Mouse (Mus musculus) splenic B cell, adult 2 months (primary cell): ENCODE results near the gene Pgc.

Source experiments
- DNase-seq: peaks from one replicate; pipeline ENCODE4 v3.0.0-alpha.2; 2011; ENCODE audit warnings: low read depth, low spot score
- H3K27me3 ChIP-seq: 2 replicates; pipeline ENCODE4 v1.6.1; 2012; ENCODE audit warnings: mild to moderate bottlenecking, low read length, moderate library complexity, mixed read lengths; ENCODE audit not compliant: control insufficient read depth, poor library complexity, insufficient read depth, severe bottlenecking
- H3K36me3 ChIP-seq: 2 replicates; pipeline ENCODE4 v1.6.1; 2012; ENCODE audit warnings: mild to moderate bottlenecking, low read length, moderate library complexity, mixed read lengths; ENCODE audit not compliant: control insufficient read depth, poor library complexity, insufficient read depth, severe bottlenecking

The Pgc gene

DNA sequence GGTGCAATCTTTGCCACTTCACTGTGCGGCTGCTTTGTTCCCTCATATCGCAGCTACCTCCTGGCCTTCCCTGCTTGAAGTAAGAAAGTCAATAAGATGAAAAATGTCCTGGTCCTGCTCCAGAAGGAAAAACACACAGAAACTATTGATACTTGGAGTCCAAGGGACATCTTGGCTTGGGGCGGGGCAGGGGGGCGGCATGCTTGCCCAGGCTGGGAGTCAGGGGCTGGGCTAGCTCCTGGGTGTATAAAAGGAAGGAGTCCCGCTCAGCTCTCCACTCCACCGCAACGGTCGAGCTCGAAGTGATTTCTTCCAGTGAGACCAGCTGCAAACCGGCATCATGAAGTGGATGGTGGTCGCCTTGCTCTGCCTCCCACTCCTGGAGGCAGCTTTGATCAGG lies at the start of gene Pgc:
Pgc (plus strand) TSS at position 277 of the 400 bp plus-strand sequence.
- H3K27me3 ChIP-seq = no peaks in the 10 kb centered on the region
- no peak for DNase-seq

DNA sequence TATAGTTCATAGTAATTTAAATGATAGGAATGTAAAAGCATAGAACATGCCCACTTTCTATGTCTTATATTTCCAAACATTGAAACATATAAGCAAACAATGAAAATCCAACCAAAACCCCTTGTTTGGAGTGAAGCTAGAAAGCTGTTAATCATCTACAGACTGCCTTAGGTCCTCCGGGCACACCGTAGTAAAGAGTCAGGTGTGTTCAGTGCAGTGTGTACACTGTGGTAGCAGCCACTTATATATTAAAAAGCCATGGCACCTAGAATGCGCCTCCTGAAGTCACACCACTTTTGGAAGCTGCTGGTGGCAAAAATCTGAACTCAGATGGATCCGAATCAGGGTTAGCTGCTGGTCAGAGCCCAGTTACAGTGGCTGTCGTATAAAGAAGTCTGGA lies 48.4 kb upstream of the Pgc start:
- DNase-seq = no peak
- peaks cover 2% of the 10 kb centered on the region; the same call in 1 of the 2 replicates for H3K36me3 ChIP-seq
- no peaks in the 10 kb centered on the region for H3K27me3 ChIP-seq

More for the DNA sequence above, at the start of gene Pgc:
- no peaks in the 10 kb centered on the region for H3K36me3 ChIP-seq

DNA sequence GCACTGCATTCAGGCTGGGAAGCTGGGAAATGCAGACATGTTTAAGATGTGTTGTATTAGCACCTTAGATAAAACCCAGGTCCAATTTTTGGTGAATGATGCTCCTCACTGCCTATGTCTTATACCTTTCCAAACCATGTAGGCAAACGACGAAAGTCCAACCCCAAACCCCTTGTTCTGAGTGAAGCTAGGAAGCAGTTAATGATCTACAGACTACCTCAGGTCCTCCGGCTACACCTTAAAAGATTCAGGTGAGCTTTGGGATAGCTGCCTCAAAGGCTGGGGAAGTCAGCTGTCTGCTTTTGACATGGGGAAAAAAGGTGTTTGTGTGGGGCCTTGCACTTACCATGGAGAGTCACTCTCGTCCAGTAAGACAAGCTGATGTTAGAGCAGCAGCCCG lies 47.9 kb upstream of the Pgc start:
- DNase-seq = no peak
- H3K27me3 ChIP-seq = no peaks in the 10 kb centered on the region
- peaks cover 2% of the 10 kb centered on the region; the same call in 1 of the 2 replicates for H3K36me3 ChIP-seq

DNA sequence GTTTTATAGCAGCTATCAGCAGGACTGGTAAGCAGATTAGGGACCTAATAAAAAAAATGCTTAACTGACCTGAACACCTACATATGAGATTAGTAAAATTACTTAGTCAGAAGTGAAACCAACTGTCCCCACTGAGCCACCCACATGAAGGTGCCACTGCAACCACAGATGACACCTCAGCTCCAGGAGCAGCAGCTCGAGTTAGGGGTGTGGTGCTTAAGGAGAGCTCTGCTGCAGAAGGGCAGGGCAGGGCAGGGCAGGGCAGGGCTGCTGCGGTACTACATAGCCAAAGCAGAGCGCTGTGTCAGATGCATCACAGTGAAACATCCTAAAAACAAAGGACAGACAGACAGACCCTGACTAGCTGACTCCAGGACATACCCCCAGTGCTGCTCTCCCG lies 43.8 kb upstream of the Pgc start:
- Histone ChIP-seq H3K27me3 (no peaks in the 10 kb centered on the region), H3K36me3 (peaks cover 2% of the 10 kb centered on the region; the same call in 1 of the 2 replicates)
- no peak for DNase-seq

DNA sequence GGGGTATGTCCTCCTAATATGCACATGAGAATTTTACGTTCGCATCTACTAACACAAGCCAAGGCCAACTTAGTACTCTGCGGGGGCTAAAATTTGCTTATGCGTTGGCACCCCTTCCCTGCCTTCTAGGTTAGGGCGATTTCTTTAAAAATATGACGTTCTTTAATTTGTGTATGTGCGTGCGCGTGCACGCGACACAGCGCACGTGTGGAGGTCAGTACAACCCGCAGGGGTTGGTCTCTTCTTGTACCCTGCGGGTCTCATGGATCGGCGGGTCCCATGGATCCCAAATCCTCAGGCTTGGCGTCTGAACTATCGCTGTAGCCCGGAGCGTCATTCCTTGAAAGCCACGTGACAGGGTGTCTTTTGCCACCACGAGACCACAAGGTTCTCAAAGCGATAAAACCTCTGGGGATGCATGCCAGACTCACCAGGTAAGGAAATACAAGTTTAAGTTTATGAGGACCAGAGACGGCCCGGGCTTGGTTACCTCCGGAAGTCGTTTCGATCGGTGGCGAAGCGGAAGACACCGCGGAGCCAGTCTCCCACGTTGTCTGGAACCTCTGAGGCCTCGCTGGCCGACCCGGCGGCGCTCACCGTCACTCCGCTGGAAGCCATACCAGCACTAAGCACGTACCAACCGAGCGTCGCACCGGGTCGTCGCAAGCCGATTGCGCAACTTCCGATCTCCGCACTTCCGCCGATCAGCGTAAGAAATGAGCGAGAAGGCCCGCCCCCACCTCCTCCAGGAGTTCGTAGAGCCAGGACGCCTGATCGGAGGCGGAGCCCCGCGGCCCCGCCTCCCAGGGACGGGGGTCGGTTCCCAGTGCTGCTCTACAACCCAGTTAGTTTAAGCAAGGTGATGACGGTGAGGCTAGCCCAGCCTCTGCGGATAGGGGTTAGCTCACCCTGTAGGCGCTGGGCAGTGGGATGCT lies 39.0 kb upstream of the Pgc start:
- Histone ChIP-seq H3K27me3 (no peaks in the 10 kb centered on the region), H3K36me3 (no peaks in the 10 kb centered on the region)
- peak; percentile 96 for DNase-seq

DNA sequence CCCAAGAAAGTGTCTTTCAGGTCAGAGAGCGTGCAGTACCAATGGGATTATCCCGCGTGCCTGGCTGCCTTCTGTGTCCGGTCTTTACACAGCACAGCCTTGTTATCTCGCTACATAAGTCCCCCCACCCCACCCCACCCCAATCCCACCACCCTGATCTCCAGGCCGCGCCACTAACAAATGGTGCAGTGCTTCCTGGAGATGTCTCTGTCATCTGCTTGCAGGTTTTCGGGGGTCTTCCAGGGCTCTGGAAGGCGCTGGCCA lies 38.4 kb upstream of the Pgc start, which contains the start of gene Tomm6:
Tomm6 (minus strand) TSS at position 43 of the 264 bp plus-strand sequence.
- Histone ChIP-seq H3K27me3 (no peaks in the 10 kb centered on the region), H3K36me3 (no peaks in the 10 kb centered on the region)
- no peak for DNase-seq

DNA sequence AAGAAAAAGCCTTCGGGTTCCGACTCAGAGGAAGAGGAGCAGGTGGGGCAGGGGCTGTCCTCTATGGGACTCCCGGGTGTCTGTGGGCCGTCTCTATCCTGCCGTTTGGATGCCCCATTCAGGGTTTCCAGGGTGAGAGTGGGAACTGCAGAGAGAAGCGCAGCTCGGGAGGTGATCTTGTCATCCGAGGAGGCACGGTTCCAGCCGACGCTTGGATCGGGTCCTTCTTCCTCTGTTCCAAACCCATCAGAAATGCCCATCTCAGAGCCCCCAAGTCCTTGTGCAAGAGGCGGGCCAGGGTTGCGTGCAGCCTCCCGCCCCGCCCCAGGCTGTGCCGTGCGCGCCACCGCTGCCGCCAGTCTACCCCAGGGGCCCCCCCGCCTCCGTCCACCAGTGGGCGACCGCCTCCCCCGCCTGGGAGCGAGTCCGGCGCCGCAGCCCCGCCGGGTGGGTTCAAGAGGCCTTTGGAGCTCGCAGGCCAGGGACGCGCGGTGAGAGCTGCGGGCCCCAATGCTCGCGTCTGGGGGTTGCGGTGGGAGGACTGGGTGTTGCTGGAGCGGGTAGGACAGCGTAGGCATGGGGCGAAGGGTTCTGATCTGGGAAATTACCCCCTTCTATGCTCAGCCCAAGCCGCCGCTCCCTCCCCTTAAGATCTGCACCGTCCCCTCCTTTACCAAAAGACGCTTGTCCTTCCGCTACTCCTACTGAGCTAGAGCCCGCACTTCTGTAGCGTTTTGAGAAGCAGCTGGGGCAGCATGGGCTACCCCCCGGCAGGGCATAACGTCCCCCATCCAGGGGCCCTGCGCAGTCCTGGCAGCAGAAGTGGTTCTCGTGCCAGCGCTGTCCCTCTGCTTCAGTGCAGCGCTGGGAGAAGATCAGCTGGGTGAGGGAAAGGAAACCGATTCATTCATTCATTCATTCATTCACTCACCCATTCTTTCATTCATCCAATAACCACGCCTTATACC lies 37.8 kb upstream of the Pgc start, which contains the start of gene Frs3:
Frs3 (plus strand) TSS at position 423 of the 968 bp plus-strand sequence.
- Histone ChIP-seq H3K27me3 (no peaks in the 10 kb centered on the region), H3K36me3 (no peaks in the 10 kb centered on the region)
- peak; percentile 54 for DNase-seq

DNA sequence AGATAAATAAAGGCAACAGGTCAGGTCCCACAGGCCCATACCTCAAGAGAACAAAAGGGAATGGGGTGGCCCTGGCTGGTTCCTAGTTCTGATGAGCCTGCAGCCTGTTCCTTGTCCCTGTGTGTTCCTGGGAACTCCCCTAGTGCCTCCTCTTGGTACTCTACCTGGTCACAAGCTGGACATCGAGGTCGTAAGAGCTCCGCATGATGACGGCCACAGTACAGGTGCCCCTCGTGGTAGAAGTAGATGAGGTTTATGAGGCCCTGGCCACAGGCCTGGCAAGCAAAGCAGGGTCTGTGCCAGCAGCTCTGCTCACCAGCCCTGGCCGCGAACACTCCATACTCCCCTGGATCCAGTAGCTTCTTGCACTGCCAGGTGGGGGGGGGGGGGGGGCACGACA lies 36.7 kb upstream of the Pgc start:
- Histone ChIP-seq H3K27me3 (no peaks in the 10 kb centered on the region), H3K36me3 (no peaks in the 10 kb centered on the region)
- no peak for DNase-seq

DNA sequence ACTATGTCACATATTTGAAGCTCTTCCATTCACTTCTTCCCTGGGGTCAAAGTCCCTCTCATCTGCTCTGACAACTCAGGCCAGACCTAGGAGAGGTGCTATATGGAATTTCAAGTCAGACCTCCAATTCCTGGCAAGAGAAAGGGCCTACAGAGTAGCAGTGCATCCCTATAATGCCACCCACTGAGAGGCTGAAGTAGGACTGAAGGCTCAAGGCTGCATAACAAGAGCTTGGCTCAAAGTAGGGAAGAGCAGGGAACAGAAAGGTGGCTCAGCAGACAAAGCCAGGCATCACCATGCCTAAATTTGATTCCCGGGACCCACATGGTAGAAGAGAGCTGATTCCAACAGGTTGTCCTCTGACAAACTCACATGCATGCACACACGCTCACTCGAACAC lies 35.0 kb upstream of the Pgc start:
- no peak for DNase-seq

DNA sequence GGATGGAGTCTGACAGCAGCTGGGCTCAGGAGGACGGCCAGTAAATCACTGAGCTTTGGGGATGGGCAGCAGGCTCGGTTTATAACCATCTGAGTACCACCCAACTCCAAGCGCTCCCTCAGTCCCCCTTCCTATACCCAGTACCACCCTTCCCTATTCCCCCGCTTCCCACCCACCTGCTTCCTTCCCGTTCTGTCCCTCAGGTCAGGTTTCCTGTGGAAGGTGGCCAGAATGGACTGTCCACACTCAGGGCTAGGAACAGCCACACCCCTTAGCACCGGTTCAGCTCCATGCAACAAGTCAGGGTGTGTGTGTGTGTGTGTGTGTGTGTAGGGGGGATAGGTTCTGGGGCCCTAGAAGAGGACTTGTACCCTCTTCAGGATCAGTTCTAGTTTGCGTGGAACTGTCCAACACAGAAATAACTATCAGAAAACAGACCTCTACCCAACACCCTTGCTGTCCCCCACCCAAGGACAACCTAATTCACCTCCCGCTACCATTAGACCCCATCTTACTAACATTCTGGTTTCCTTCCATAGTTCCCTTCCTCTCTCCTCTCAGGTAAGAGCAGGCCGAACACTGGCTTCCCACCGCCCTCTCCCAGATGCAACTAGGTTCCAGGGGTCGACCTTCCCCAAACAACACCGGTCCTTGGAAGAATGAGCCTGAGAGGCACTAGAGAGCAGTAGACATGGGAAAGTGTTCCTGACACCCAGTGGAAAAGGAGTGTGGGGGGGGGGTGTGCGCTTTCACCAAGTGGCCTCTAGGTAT lies 32.8 kb upstream of the Pgc start:
- no peaks in the 10 kb centered on the region for H3K36me3 ChIP-seq
- no peaks in the 10 kb centered on the region for H3K27me3 ChIP-seq
- DNase-seq = peak; percentile 9

More for the DNA sequence above, 35.0 kb upstream of the Pgc start:
- no peaks in the 10 kb centered on the region for H3K27me3 ChIP-seq
- H3K36me3 ChIP-seq = no peaks in the 10 kb centered on the region

DNA sequence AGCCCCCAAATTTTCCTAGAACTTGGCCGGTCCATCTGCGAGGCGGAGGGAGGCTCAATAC lies 32.4 kb upstream of the Pgc start, which contains the start of gene Gm21981:
Gm21981 (minus strand) TSS at position 14 of the 61 bp plus-strand sequence.
- no peak for DNase-seq
- H3K36me3 ChIP-seq = no peaks in the 10 kb centered on the region
- H3K27me3 ChIP-seq = no peaks in the 10 kb centered on the region

DNA sequence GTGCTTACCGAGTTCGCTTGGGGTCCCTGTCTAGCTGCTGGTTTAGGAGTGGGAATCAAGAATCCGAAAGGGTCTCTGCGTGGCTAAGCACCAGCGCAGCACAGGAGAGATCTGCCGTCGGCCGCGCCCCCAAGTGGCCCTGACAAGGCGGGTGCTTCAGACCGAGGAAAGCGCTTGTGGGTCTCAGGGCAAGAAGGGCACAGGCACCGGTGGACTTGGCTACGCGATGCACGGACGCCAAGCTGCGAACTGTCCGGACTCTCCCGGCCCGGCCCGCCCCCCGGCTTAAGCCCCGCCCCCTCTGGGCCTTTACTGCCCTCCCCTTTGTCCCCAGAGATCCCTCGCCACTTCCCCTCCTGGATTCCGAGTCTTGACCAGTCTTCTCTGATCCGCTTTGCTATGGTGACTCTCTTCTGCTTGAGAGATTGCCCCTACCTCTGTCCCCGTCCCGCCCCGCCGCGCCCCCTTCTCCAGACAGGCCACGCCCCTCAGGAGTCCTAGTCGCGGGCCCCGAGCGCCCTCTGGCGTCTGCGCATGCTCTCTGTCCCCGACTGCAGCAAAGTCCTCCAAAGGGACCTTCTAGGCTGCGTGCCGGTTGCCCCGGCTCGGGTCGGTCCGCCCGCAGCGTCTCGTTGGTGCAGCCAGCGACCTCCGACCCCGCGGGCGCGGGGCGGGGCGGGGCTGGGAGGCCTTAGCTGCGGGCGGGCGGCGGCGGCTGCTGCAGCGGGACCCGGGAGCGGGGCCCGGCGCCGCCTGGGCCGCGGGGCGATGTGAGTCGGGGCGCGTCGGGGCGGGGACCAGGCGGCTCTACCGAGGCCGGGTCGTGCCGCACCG lies 31.9 kb upstream of the Pgc start, which contains the start of gene Prickle4:
Prickle4 (minus strand) TSS at position 234 of the 834 bp plus-strand sequence.
- Histone ChIP-seq H3K27me3 (no peaks in the 10 kb centered on the region), H3K36me3 (no peaks in the 10 kb centered on the region)
- DNase-seq = peak; percentile 96

DNA sequence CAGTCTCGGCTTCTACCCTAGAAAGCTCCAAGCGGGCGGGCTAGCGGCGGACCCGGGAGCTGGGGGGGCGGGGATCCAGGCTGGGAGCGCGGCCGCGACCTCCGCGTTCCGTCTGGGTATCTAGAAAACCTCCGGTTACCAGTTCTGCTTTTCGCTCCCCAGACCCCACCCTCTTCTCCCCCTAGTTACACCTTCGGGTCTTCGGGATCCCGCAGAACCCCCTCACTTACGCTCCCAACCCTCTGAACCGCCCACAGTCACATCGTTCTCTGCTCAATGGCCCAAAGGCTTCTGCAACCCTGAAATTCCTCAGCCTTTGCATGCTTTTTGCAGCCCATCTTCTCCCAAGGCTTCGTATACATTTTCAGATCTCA lies 31.3 kb upstream of the Pgc start:
- Histone ChIP-seq H3K27me3 (no peaks in the 10 kb centered on the region), H3K36me3 (no peaks in the 10 kb centered on the region)
- peak; percentile 23 for DNase-seq

DNA sequence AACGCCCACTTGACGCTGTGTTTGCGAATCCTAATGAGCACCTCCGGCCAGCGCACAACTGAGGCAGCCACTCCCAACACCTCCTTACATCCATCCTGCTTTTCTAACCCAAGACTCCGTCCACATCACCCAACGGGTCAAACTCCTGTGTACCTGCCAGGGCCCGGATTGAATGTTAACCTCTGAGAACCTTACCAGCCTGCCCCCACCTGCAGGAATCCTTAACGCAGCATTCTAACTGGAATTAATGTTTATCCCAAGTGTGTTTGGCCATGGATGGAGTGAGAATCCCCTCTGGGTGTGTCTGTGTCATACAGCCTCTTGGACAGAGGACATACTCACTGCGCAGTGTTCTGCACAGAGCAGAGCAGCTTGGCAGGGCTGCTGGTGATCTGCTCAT lies 28.5 kb upstream of the Pgc start:
- H3K27me3 ChIP-seq = no peaks in the 10 kb centered on the region
- H3K36me3 ChIP-seq = no peaks in the 10 kb centered on the region
- no peak for DNase-seq
